Mouse (Mus musculus): ENCODE results near the gene Zfp663.

The Zfp663 gene

DNA sequence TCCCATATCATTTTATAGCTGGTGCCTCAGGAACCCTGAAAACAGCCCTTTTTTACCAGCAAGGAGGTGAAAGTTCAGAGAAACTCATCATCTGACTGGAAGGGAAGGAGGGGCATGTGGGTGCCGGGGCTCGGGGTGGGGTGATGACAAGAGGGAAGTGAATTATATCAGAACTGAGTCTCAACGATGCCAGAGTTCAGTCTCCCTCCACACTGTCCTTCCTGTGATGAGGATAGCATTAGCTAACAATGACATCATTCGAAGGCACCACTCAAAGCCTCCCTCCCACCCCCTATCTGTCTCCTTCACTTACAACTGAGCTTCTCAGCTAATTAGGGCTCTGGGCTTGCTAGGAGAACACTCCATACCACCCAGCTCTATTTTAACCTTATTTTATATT, 49.0 kb downstream of the Zfp663 start:
- DNase-seq, result no peak

DNA sequence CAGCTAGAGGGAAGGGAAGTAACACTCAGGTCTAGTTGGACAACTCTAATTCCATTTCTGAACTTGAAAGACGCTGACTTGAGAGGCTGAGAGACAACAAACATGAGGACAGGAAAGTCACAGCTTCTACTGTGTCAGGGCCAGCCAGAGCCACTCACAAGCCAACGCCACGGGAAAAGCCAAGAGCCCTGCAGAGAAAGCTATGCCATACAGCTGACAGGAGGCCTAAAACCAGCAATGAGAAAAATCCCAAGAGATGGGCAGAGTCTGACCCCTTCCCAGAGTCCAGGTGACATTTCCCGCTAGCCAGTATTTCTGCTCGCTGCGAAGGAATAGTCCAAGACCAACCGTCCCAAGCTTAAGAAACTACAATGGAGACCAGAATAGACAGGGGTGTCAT, 49.6 kb downstream of the Zfp663 start:
- no peak for DNase-seq

DNA sequence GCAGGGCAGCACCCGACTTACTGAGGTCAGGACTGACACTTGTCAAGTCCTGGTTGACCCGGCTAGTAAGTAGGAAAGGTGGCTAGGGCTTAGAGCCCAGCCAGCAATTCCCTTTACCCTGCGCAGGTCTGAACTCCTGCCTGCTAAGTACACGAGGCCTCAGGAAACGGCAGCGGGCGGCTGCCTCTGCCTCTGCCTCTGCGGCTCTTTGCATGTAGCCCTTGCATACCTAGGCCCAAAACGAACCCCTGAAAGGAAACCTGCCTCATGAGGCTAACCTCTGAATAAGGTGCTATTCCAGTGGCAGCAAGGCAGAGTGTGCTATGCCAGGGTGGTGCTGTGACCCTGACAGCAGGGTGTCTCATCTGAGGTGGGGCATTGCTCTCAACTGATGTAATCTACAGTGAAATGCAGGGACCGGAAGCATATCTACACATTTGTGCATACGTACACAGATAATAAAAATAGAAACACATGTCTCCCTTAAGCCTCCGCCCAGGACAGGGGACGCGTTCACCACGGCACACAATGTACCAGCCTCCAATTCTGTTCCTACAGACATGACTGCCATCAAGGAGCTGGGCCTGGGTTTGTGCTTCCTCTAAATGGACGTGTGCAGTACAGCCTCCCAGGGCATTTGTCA, 50.8 kb downstream of the Zfp663 start:
- DNase-seq, result no peak

DNA sequence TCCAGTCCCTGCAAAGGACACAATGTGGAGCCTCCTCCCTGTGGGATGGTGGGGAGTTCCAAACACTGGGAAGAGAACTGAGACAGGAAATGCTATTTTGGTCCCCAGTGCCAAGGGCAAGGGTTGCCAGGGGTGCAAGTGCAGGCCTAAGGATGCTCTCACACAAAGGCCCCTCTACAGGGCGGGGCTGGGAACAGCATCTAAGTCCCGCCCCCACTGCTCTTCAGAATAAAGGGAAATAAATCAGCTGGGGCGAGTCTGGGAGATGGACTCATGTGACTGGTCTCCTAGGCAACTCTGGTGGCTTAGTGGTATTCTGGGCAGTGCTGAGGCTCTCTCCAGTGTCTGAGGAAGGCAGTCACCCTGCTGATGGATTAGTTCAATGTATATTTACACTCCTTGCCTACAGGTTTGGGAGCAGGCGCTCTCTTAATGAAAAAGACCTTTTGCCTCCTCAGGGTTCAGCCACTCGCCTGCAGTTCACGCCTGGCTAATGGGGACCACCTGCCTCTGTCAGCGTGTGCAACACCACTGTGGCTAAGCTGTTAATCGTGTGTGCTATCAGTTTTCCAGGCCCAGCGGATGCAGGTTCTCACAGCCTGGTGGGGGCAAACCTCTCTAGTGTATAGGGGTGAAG, 51.6 kb downstream of the Zfp663 start:
- peak; percentile 79 for DNase-seq

DNA sequence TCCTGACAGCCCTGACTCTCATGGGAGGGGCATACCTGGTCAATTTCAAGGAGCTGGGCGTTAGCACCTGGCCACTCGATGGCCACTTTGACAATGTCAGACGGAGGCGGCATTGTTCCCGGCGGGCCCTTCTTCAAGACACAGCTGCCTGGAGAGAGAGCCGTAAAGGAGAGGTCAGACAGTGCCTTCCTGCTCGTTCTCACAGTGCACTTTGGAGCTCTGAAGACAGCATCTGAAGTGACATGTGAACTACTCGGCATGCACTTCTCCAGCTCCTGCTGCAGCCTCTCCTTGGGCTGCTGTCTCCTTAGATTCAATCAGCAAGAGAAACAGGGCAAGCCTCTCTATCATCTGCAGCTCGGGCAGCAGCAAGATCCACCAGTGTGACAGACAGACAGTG, 52.3 kb downstream of the Zfp663 start:
- no peak for DNase-seq

DNA sequence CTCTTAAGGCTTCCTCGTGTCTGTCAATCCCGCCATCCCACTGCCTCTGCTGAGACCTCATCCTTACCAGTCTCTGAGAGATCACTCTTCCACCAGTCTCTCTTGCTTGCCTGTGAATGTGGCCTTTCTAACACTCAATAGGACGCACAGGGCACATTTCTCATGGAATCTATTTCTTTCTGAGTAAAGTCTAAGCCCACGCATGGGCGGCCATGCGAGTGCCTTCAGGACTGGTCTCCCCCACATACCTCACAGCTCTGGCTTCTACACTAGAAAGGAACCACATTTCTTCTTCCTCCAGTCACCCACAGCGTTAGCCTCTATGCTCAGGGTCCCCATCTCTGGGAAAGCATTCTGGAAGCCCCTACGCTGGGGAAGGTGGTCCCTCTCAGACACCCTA, 54.3 kb downstream of the Zfp663 start:
- DNase-seq, result peak; percentile 43

DNA sequence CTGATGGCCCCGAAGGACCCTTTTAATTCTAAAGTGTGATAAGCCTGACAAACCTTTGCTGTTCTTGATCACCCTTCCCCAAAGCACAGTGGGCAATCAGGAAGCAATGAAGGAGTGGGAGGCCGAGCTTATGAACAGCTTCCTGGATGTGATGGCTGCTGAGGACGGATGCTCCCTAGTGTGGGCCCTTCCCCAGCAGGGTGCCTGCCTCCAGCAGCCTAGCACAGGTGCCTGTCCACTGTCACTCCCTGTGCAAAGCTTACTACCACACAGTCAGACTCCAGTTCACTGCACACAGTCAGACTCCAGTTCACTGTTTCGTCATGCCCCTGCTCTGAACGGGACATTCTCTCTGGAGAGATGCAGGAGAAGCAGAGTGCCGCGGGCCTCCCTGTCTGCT, 56.1 kb downstream of the Zfp663 start:
- DNase-seq, result no peak

DNA sequence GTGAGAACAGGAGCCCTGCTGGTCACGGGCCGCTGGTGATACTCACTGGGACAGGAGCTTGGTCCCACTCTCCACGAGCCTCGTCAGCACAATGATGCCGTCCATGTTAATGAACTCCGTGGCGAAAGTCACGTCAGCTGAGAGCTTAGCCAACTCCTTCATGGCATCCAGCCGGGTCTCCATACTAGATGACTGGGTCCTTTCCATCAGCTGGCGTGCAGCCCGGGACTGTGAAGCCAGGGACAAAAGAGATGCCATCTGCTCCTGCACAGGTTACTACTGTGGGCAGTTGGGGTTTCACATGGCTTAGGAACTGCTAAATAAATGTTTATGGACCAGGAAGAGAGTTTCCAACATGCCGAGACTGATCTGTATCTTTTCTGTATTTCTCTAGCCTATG, 57.0 kb downstream of the Zfp663 start:
- no peak for DNase-seq

- no peak for DNase-seq
Observed at GRCm38 (mm10) chr2:165310818-165311425, 57.6 kb downstream of the Zfp663 start.

- peak; percentile 54 for DNase-seq
Observed at GRCm38 (mm10) chr2:165307801-165308200, 60.7 kb downstream of the Zfp663 start.

GRCm38 (mm10) chr2:165305438-165305837, 63.1 kb downstream of the Zfp663 start:
- no peak for DNase-seq

GRCm38 (mm10) chr2:165304819-165305218, 63.7 kb downstream of the Zfp663 start:
- DNase-seq, result no peak

DNA sequence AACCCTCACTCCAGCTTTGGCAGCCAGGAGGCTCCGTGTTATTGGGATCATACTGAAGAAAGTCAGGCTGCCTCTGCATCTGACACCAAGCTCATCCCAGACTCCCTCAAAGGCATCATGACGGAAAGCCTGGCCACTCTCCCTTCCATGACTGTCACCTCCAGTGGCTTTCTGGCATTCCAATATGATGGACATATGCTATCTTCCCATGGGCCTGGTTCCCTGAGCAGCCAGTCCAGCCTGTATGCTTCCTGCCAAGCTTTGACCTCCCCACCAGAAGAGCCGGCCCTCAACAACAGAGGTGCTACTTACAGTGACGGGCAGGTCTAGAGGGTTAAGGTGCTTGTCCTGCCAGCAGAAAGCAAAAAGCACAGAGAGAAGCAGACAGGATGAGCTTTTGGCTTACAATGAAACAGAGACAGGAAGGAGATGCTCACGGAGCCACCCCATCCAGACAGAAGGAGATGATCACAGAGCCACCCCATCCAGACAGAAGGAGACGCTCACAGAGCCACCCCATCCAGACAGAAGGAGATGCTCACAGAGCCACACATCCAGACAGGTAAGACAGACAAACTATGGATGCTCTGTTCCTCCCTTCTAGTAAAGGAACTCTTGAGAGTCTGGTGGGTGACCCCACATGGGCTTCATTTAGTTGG, 65.0 kb downstream of the Zfp663 start:
- no peak for DNase-seq

- no peak for DNase-seq
Observed at GRCm38 (mm10) chr2:165301409-165301808, 67.1 kb downstream of the Zfp663 start.

Data from kidney, postnatal 14 days (tissue).